Mouse (Mus musculus) hindbrain, embryonic 15.5 days (tissue): ENCODE measurements at regions not wholly inside any gene's neighbourhood (a gene's known extent, or its start where the extent isn't known, plus 50 kb on each side); places are given as distances from the start of the nearest gene placed in this dataset.

Experiments used
- ATAC-seq: fragments of 200-750 bp; cut with Nextera tagmentation; 2 replicates; pipeline ENCODE4 v1.8.0; 2017; ENCODE audit warnings: low read depth, moderate number of reproducible peaks, moderate TSS enrichment; ENCODE audit not compliant: low FRiP score
- H3K27ac ChIP-seq: fragments of 300-500 bp; sonication (generic); replicated peaks from 2 replicates; pipeline ENCODE4 v1.5.1; 2015; ENCODE audit warnings: mild to moderate bottlenecking, inconsistent platforms
- H3K27me3 ChIP-seq: fragments of 300-500 bp; sonication (generic); 2 replicates; pipeline ENCODE4 v1.6.1; 2015; ENCODE audit warnings: control low read depth, inconsistent platforms
- H3K36me3 ChIP-seq: fragments of 300-500 bp; sonication (generic); 2 replicates; pipeline ENCODE4 v1.6.1; 2015; ENCODE audit warnings: control low read depth, inconsistent platforms
- H3K4me1 ChIP-seq: fragments of 300-500 bp; sonication (generic); replicated peaks from 2 replicates; pipeline ENCODE4 v1.6.1; 2015; ENCODE audit warnings: control low read depth, inconsistent platforms
- H3K4me2 ChIP-seq: fragments of 300-500 bp; sonication (generic); 2 replicates; pipeline ENCODE4 v1.6.1; 2015; ENCODE audit warnings: moderate library complexity, mild to moderate bottlenecking, inconsistent platforms
- H3K4me3 ChIP-seq: fragments of 300-500 bp; sonication (generic); 2 replicates; pipeline ENCODE4 v1.5.1; 2015; ENCODE audit warnings: mild to moderate bottlenecking, inconsistent platforms
- H3K9ac ChIP-seq: fragments of 300-500 bp; sonication (generic); 2 replicates; pipeline ENCODE4 v1.6.1; 2015; ENCODE audit warnings: inconsistent platforms
- H3K9me3 ChIP-seq: fragments of 300-500 bp; sonication (generic); 2 replicates; pipeline ENCODE4 v1.6.1; 2016; ENCODE audit warnings: control low read depth, inconsistent platforms
- WGBS: fragments of 180-500 bp; shearing (Covaris S2); methylation state at CpG from one replicate; pipeline ENCODE4 v1.1.7; 2015; 5-methylcytosine and 5-hydroxymethylcytosine counted together

- Histone ChIP-seq H3K4me3 (no peak overlapping the region), H3K27ac (no peak overlapping the region), H3K27me3 (no peaks in the 10 kb centered on the region), H3K4me1 (no peaks in the 10 kb centered on the region), H3K4me2 (no peak overlapping the region), H3K36me3 (no peaks in the 10 kb centered on the region), H3K9ac (no peak overlapping the region), H3K9me3 (no peaks in the 10 kb centered on the region)
- 94% methylated on average over 5 of the region's 5 CpGs for WGBS
- ATAC-seq = no peak
These were observed 183.1 kb downstream of the Lmo4 start for GRCm38 (mm10) chr3:144021969-144022368.

- Histone ChIP-seq H3K9me3 (no peaks in the 10 kb centered on the region), H3K4me2 (no peak overlapping the region), H3K27ac (no peak overlapping the region), H3K4me1 (no peaks in the 10 kb centered on the region), H3K36me3 (no peaks in the 10 kb centered on the region), H3K9ac (no peak overlapping the region), H3K4me3 (no peak overlapping the region), H3K27me3 (no peaks in the 10 kb centered on the region)
- ATAC-seq = no peak
- 68% methylated on average over 8 of the region's 8 CpGs for WGBS
These were observed 184.7 kb downstream of the Lmo4 start for GRCm38 (mm10) chr3:144020189-144020940.

GRCm38 (mm10) chr3:144019293-144019692 is 185.7 kb downstream of the Lmo4 start:
- H3K4me3 ChIP-seq = no peak overlapping the region
- ATAC-seq = no peak
- no peak overlapping the region for H3K27ac ChIP-seq
- H3K27me3 ChIP-seq = no peaks in the 10 kb centered on the region
- H3K4me2 ChIP-seq = no peak overlapping the region
- no peaks in the 10 kb centered on the region for H3K36me3 ChIP-seq
- WGBS = 98% methylated on average over 2 of the region's 2 CpGs
- no peaks in the 10 kb centered on the region for H3K9me3 ChIP-seq
- no peaks in the 10 kb centered on the region for H3K4me1 ChIP-seq
- H3K9ac ChIP-seq = no peak overlapping the region

DNA sequence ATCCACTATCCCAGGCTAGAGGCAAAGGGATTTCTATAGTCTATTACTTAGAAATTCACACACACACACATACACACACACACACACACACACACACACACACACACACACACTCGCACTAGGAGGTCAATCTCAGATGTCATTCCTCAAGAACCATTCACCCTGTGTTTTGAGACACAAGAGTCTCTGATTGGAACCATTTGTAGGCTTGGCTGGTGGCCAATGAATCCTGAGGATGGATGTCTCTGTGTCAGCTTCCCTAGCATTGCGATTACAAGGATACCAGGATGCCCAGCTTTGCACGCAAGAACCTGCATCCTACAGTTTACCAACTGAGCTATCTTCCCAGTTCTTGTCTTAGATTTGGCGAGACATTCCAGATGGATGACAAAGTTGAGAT is 186.5 kb downstream of the Lmo4 start:
- no peak for ATAC-seq
- no peaks in the 10 kb centered on the region for H3K9me3 ChIP-seq
- no peaks in the 10 kb centered on the region for H3K27me3 ChIP-seq
- no peak overlapping the region for H3K27ac ChIP-seq
- WGBS = 76% methylated on average over 4 of the region's 4 CpGs
- no peak overlapping the region for H3K9ac ChIP-seq
- no peak overlapping the region for H3K4me2 ChIP-seq
- H3K4me3 ChIP-seq = no peak overlapping the region
- no peaks in the 10 kb centered on the region for H3K36me3 ChIP-seq
- no peaks in the 10 kb centered on the region for H3K4me1 ChIP-seq

DNA sequence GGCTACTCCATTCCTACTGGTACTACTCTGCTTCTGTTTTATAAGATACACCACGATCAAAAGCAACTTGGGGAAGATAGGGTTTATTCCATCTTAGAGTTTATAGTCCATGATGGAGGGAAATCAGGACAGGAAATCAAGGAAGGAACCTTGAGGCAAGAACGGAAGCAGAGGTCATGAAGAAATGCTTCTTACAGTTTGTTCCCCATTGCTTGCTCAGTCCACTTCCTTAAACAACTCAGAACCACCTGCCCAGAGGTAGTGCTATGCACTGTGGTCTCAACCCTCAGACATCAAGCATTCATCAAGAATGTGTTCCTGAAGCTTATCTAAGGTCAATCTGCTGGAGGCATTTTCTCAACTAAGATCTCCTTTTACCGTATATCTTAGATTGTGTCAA is 189.8 kb downstream of the Lmo4 start:
- 97% methylated on average over 3 of the region's 3 CpGs for WGBS
- no peaks in the 10 kb centered on the region for H3K9me3 ChIP-seq

DNA sequence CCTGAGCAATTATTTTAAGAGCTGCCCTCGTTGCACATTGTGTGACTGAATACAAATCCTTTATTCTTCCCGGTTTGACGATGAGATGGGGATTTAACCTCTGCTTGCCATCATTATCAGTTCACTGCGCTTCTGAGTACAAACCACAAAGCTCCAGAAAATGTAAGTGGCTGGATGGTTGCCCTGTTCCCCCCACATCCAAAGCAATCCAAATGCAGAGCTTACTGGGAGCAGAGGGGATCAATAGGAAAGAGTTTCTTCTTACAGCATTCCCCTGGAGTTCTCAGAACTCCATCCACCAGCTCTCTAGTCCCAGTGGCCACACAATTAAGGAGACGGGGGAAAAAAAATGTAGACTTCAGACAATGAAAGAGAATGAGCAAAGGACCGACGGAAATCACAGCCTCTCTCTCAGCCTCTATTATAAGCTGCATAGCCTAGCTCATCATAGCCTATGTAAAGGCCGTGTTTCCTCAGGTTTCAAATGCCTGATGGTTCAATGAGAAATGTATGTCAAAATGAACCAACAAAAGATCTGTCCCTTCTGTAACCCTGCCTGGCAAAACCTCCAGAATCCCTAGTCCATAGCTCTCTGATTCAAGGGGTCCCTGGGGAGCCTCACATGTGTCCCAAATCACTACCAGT is 191.4 kb downstream of the Lmo4 start:
- Histone ChIP-seq H3K36me3 (no peaks in the 10 kb centered on the region), H3K9me3 (no peaks in the 10 kb centered on the region), H3K4me2 (no peak overlapping the region), H3K27me3 (no peaks in the 10 kb centered on the region), H3K4me3 (no peak overlapping the region), H3K9ac (no peak overlapping the region), H3K4me1 (peaks cover 9% of the 10 kb centered on the region), H3K27ac (no peak overlapping the region)
- ATAC-seq = no peak
- WGBS = 53% methylated on average over 8 of the region's 8 CpGs

More for the DNA sequence above, 189.8 kb downstream of the Lmo4 start:
- ATAC-seq = no peak
- H3K4me1 ChIP-seq = peaks cover 9% of the 10 kb centered on the region
- H3K9ac ChIP-seq = no peak overlapping the region
- no peaks in the 10 kb centered on the region for H3K27me3 ChIP-seq
- no peak overlapping the region for H3K4me2 ChIP-seq
- H3K27ac ChIP-seq = no peak overlapping the region
- no peaks in the 10 kb centered on the region for H3K36me3 ChIP-seq
- no peak overlapping the region for H3K4me3 ChIP-seq

DNA sequence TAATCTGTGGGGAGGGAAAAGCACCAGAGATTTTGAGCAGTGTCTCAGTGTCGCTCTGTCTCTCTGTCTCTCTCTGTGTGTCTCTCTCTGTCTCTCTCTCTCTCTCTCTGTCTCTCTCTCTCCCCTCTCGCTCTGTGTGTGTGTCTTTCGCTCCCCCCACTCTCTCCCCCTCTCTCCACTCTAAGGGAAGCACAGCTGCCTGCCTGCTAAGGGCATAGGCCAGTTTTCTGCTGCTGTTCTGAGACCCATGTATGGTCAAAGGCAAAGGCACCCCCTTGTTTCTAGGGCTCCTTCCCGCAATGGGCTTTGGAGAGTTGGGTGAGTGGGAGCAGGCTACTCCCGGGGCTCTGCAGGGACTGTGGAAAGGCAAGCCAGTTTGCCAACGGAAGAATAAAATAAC is 192.2 kb downstream of the Lmo4 start:
- Histone ChIP-seq H3K9ac (no peak overlapping the region), H3K4me3 (no peak overlapping the region), H3K27ac (no peak overlapping the region), H3K36me3 (no peaks in the 10 kb centered on the region), H3K9me3 (no peaks in the 10 kb centered on the region), H3K4me1 (peaks cover 9% of the 10 kb centered on the region), H3K27me3 (no peaks in the 10 kb centered on the region), H3K4me2 (no peak overlapping the region)
- no peak for ATAC-seq
- WGBS = 69% methylated on average over 6 of the region's 6 CpGs

- H3K4me3 ChIP-seq = no peak overlapping the region
- no peak overlapping the region for H3K4me2 ChIP-seq
- no peak for ATAC-seq
- H3K9me3 ChIP-seq = no peaks in the 10 kb centered on the region
- H3K27me3 ChIP-seq = no peaks in the 10 kb centered on the region
- H3K4me1 ChIP-seq = peaks cover 9% of the 10 kb centered on the region
- H3K9ac ChIP-seq = no peak overlapping the region
- H3K27ac ChIP-seq = no peak overlapping the region
- WGBS = 74% methylated on average over 3 of the region's 3 CpGs
- no peaks in the 10 kb centered on the region for H3K36me3 ChIP-seq
These were observed 192.8 kb downstream of the Lmo4 start for GRCm38 (mm10) chr3:144012173-144012572.

- H3K9me3 ChIP-seq = no peaks in the 10 kb centered on the region
- H3K9ac ChIP-seq = no peak overlapping the region
- H3K4me1 ChIP-seq = peaks cover 9% of the 10 kb centered on the region
- H3K4me2 ChIP-seq = no peak overlapping the region
- WGBS = 54% methylated on average over 12 of the region's 12 CpGs
- H3K27me3 ChIP-seq = no peaks in the 10 kb centered on the region
- H3K27ac ChIP-seq = no peak overlapping the region
- no peak for ATAC-seq
- no peak overlapping the region for H3K4me3 ChIP-seq
- no peaks in the 10 kb centered on the region for H3K36me3 ChIP-seq
These were observed 193.5 kb downstream of the Lmo4 start for GRCm38 (mm10) chr3:144011456-144012025.

DNA sequence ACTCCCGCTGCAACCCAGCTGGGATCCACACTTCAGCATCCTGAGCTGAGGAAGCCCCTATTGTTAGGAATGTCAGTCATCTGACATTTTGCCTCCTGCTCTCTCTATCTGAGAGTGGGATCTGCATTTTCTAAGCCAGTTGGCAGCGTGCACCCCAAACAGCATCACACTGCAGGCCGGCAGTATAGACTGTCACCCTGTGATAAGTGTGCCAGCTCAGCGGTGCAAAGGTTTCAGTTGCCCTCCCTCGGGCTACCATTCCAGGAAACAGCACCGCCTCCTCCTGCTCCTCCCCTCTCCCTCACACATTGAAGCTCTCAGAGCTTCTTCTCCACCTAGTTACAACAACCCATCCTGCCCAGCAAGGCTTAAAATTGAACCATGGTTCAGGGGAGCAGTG is 194.5 kb downstream of the Lmo4 start:
- no peak for ATAC-seq
- no peak overlapping the region for H3K27ac ChIP-seq
- no peak overlapping the region for H3K4me3 ChIP-seq
- no peaks in the 10 kb centered on the region for H3K36me3 ChIP-seq
- H3K9ac ChIP-seq = no peak overlapping the region
- H3K4me2 ChIP-seq = no peak overlapping the region
- H3K27me3 ChIP-seq = no peaks in the 10 kb centered on the region
- WGBS = 28% methylated on average over 6 of the region's 6 CpGs
- no peaks in the 10 kb centered on the region for H3K9me3 ChIP-seq
- peaks cover 9% of the 10 kb centered on the region for H3K4me1 ChIP-seq

GRCm38 (mm10) chr3:144007111-144007619 is 197.9 kb downstream of the Lmo4 start:
- Histone ChIP-seq H3K27me3 (no peaks in the 10 kb centered on the region), H3K36me3 (no peaks in the 10 kb centered on the region), H3K27ac (no peak overlapping the region), H3K4me1 (peaks cover 9% of the 10 kb centered on the region), H3K4me3 (no peak overlapping the region), H3K9ac (no peak overlapping the region), H3K9me3 (no peaks in the 10 kb centered on the region), H3K4me2 (no peak overlapping the region)
- no peak for ATAC-seq
- WGBS = 26% methylated on average over 4 of the region's 4 CpGs

DNA sequence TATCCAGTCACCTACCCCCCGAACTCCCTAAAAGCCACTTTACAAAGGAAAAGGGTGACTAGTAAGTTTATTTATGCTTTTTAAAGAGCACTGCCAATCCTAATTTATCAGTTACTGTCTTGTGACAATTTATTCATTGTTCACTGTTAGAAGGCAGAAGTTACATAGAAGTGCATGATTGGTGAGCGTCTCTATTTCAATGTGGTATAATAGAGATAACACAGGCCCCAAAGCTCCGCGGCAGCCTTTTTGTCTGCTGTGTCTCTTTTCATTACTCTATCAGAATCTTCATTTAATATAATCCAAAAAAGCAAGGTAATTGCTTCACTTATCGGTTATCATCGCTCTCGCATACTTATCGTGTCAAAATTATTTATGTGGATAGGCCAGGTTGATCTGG is 207.1 kb downstream of the Lmo4 start:
- no peak for ATAC-seq
- Histone ChIP-seq H3K27ac (no peak overlapping the region), H3K9me3 (no peaks in the 10 kb centered on the region), H3K36me3 (no peaks in the 10 kb centered on the region), H3K27me3 (no peaks in the 10 kb centered on the region), H3K9ac (no peak overlapping the region), H3K4me1 (no peaks in the 10 kb centered on the region), H3K4me3 (no peak overlapping the region), H3K4me2 (no peak overlapping the region)
- WGBS = 77% methylated on average over 8 of the region's 8 CpGs
